Mouse (Mus musculus): ENCODE results near the gene Lpar4. TPM values are rescaled to one million over a fixed set of nuclear protein-coding genes. Genes with fewer than 3 reads are reported as not detected.

The Lpar4 gene
- polyA plus RNA-seq, 1 experiment from 2014 or later, result 29.4 TPM

GRCm38 (mm10) chrX:106950558-106950957 lies 30.1 kb downstream of the Lpar4 start:
- no peak overlapping the region for H3K9ac ChIP-seq (replicated peaks; ENCODE audit: low read length)
- DNase-seq (ENCODE audit: low spot score) (no peak), ATAC-seq (replicated peaks; ENCODE audit: insufficient number of reproducible peaks, low FRiP score, low TSS enrichment, low read depth) (no peak)
- no peaks in the 10 kb centered on the region for H3K9me3 ChIP-seq (replicated peaks; ENCODE audit: control insufficient read depth, low read length)
- 82% methylated on average over 1 of the region's 1 CpGs for WGBS
- no peaks in the 10 kb centered on the region for H3K27me3 ChIP-seq (ENCODE audit: control insufficient read depth, insufficient read depth, low read length)
- H3K4me2 ChIP-seq (ENCODE audit: low read depth, low read length), result no peak overlapping the region
- H3K36me3 ChIP-seq (replicated peaks; ENCODE audit: control insufficient read depth, insufficient read depth, low read depth, low read length), result no peaks in the 10 kb centered on the region
- no peaks in the 10 kb centered on the region for H3K4me1 ChIP-seq (ENCODE audit: control insufficient read depth, insufficient read depth, low read length)
- H3K4me3 ChIP-seq (ENCODE audit: low read depth, low read length), result no peak overlapping the region
- no peak overlapping the region for H3K27ac ChIP-seq (replicated peaks; ENCODE audit: low read depth, low read length)

- Histone ChIP-seq H3K27me3 (ENCODE audit: control insufficient read depth, insufficient read depth, low read length) (no peaks in the 10 kb centered on the region), H3K9me3 (replicated peaks; ENCODE audit: control insufficient read depth, low read length) (no peaks in the 10 kb centered on the region), H3K4me2 (ENCODE audit: low read depth, low read length) (no peak overlapping the region), H3K4me1 (ENCODE audit: control insufficient read depth, insufficient read depth, low read length) (no peaks in the 10 kb centered on the region), H3K36me3 (replicated peaks; ENCODE audit: control insufficient read depth, insufficient read depth, low read depth, low read length) (no peaks in the 10 kb centered on the region), H3K27ac (replicated peaks; ENCODE audit: low read depth, low read length) (no peak overlapping the region), H3K9ac (replicated peaks; ENCODE audit: low read length) (no peak overlapping the region), H3K4me3 (ENCODE audit: low read depth, low read length) (no peak overlapping the region)
- WGBS, result 29% methylated on average over 2 of the region's 2 CpGs
- DNase-seq (ENCODE audit: low spot score), result no peak
- ATAC-seq (replicated peaks; ENCODE audit: insufficient number of reproducible peaks, low FRiP score, low TSS enrichment, low read depth), result no peak
Observed at GRCm38 (mm10) chrX:106951016-106951415, 30.6 kb downstream of the Lpar4 start.

- Histone ChIP-seq H3K27me3 (ENCODE audit: control insufficient read depth, insufficient read depth, low read length) (no peaks in the 10 kb centered on the region), H3K4me3 (ENCODE audit: low read depth, low read length) (no peak overlapping the region), H3K4me1 (ENCODE audit: control insufficient read depth, insufficient read depth, low read length) (no peaks in the 10 kb centered on the region), H3K9ac (replicated peaks; ENCODE audit: low read length) (no peak overlapping the region), H3K36me3 (replicated peaks; ENCODE audit: control insufficient read depth, insufficient read depth, low read depth, low read length) (no peaks in the 10 kb centered on the region), H3K27ac (replicated peaks; ENCODE audit: low read depth, low read length) (no peak overlapping the region), H3K9me3 (replicated peaks; ENCODE audit: control insufficient read depth, low read length) (no peaks in the 10 kb centered on the region), H3K4me2 (ENCODE audit: low read depth, low read length) (no peak overlapping the region)
- DNase-seq (ENCODE audit: low spot score) (no peak), ATAC-seq (replicated peaks; ENCODE audit: insufficient number of reproducible peaks, low FRiP score, low TSS enrichment, low read depth) (no peak)
- WGBS, result 77% methylated on average over 1 of the region's 1 CpGs
Observed at GRCm38 (mm10) chrX:106953840-106954239, 33.4 kb downstream of the Lpar4 start.

GRCm38 (mm10) chrX:106962233-106962632 lies 41.8 kb downstream of the Lpar4 start:
- no peak for DNase-seq (ENCODE audit: low spot score)
- no peak overlapping the region for H3K4me2 ChIP-seq (ENCODE audit: low read depth, low read length)
- H3K4me1 ChIP-seq (ENCODE audit: control insufficient read depth, insufficient read depth, low read length), result no peaks in the 10 kb centered on the region
- 84% methylated on average over 2 of the region's 2 CpGs for whole genome bisulfite sequencing
- H3K36me3 ChIP-seq (replicated peaks; ENCODE audit: control insufficient read depth, insufficient read depth, low read depth, low read length), result no peaks in the 10 kb centered on the region
- no peaks in the 10 kb centered on the region for H3K9me3 ChIP-seq (replicated peaks; ENCODE audit: control insufficient read depth, low read length)
- no peak overlapping the region for H3K4me3 ChIP-seq (ENCODE audit: low read depth, low read length)
- no peak overlapping the region for H3K27ac ChIP-seq (replicated peaks; ENCODE audit: low read depth, low read length)
- H3K27me3 ChIP-seq (ENCODE audit: control insufficient read depth, insufficient read depth, low read length), result no peaks in the 10 kb centered on the region
- no peak overlapping the region for H3K9ac ChIP-seq (replicated peaks; ENCODE audit: low read length)
- ATAC-seq (replicated peaks; ENCODE audit: insufficient number of reproducible peaks, low FRiP score, low TSS enrichment, low read depth), result no peak

- ATAC-seq (replicated peaks; ENCODE audit: insufficient number of reproducible peaks, low FRiP score, low TSS enrichment, low read depth), result no peak
Observed at GRCm38 (mm10) chrX:106964326-106964725, 43.9 kb downstream of the Lpar4 start.

More at GRCm38 (mm10) chrX:106964326-106964725, 43.9 kb downstream of the Lpar4 start:
- H3K27ac ChIP-seq (replicated peaks; ENCODE audit: low read depth, low read length), result no peak overlapping the region
- peak; percentile 30 for DNase-seq (ENCODE audit: low spot score)
- WGBS, result 66% methylated on average over 2 of the region's 2 CpGs
- no peak overlapping the region for H3K4me3 ChIP-seq (ENCODE audit: low read depth, low read length)
- no peak overlapping the region for H3K9ac ChIP-seq (replicated peaks; ENCODE audit: low read length)
- H3K27me3 ChIP-seq (ENCODE audit: control insufficient read depth, insufficient read depth, low read length), result no peaks in the 10 kb centered on the region
- H3K4me2 ChIP-seq (ENCODE audit: low read depth, low read length), result no peak overlapping the region
- no peaks in the 10 kb centered on the region for H3K4me1 ChIP-seq (ENCODE audit: control insufficient read depth, insufficient read depth, low read length)
- no peaks in the 10 kb centered on the region for H3K9me3 ChIP-seq (replicated peaks; ENCODE audit: control insufficient read depth, low read length)
- H3K36me3 ChIP-seq (replicated peaks; ENCODE audit: control insufficient read depth, insufficient read depth, low read depth, low read length), result no peaks in the 10 kb centered on the region

Other genes with a start within 250 kb of the Lpar4 start
- 18.1 and 19.3 TPM in 2 replicates for gene Rtl3, start 80.0 kb upstream of the Lpar4 start, polyA plus RNA-seq (2014; fragmentation: Nextera tagmentation; extraction: Ambion mirVana)
- gene P2ry10, start 167.9 kb downstream of the Lpar4 start, polyA plus RNA-seq (2014; fragmentation: Nextera tagmentation; extraction: Ambion mirVana), result 0.07 TPM in 1 of 2 replicates, not detected in the other
- gene P2ry10b, start 228.3 kb downstream of the Lpar4 start, polyA plus RNA-seq (2014; fragmentation: Nextera tagmentation; extraction: Ambion mirVana), result 0.24 and 0.78 TPM in 2 replicates